Mouse (Mus musculus): ENCODE results near the gene Cul9. TPM values are rescaled to one million over a fixed set of nuclear protein-coding genes. Genes with fewer than 3 reads are reported as not detected.

Gene Cul9
- polyA plus RNA-seq, 1 experiment from 2014 or later, result 19.7 TPM

DNA sequence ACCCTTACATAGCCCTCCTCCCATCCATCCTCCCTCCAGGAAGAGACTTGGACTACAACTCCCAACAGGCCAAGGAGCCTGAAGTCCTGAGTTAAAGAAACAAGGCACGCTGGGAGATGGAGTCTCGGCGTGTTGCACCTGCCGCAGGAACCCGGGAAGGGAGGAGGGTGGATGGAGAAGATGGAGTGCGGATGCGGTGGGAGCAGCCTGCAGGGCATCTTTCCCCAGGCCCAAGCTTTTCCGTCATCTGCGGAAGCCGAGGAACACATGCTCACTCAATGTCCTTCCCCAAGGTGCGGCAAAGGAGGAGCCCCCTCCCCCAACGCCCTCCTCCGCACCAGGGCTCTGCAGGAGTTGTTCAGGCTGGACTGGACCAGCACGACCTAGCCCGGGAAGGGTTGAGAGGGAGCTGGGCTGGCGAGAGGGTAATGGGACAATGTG is 62.6 kb downstream of the Cul9 start:
- H3K36me3 ChIP-seq (ENCODE audit: control insufficient read depth, insufficient read depth, low read length), result peaks cover 13% of the 10 kb centered on the region
- no peaks in the 10 kb centered on the region for H3K9me3 ChIP-seq (ENCODE audit: control insufficient read depth, low read length)
- no peaks in the 10 kb centered on the region for H3K27me3 ChIP-seq (replicated peaks; ENCODE audit: control insufficient read depth, insufficient read depth, low read length)
- 2% methylated on average over 16 of the region's 16 CpGs for WGBS
- peak overlapping the region; percentile 45 for H3K4me3 ChIP-seq (ENCODE audit: low read length)
- H3K9ac ChIP-seq (ENCODE audit: low read depth, low read length), result peak overlapping the region; percentile 53
- no peak overlapping the region; the same call in 1 of the 2 replicates for H3K27ac ChIP-seq (ENCODE audit: low read depth, low read length)
- H3K4me2 ChIP-seq (ENCODE audit: low read length), result peak overlapping the region; percentile 60
- H3K4me1 ChIP-seq (ENCODE audit: control insufficient read depth, insufficient read depth, low read depth, low read length), result peaks cover 40% of the 10 kb centered on the region
- ATAC-seq, result peak; percentile 49

DNA sequence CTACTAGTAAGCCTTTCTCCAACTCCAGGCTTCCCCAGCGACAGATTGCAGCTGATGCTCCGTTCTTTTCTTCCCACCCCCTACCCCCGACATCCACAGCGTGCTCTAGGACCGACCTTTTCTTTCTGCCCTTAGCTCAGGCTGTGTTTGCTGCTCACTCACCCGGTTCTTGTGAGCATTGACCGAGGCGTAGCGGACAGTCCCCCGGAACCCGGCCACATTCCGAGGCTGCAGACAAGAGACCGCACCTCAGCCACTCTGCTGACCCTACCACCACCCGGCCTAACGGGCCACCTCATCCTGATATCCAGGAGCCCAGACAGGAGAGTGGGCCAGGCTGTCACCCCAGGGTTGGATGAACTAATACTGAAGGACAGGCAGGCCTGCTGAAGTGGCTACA is 68.9 kb downstream of the Cul9 start:
- no peaks in the 10 kb centered on the region for H3K27me3 ChIP-seq (replicated peaks; ENCODE audit: control insufficient read depth, insufficient read depth, low read length)
- no peak overlapping the region for H3K4me3 ChIP-seq (ENCODE audit: low read length)
- 74% methylated on average over 15 of the region's 15 CpGs for WGBS
- ATAC-seq, result no peak
- H3K27ac ChIP-seq (ENCODE audit: low read depth, low read length), result no peak overlapping the region
- H3K4me1 ChIP-seq (ENCODE audit: control insufficient read depth, insufficient read depth, low read depth, low read length), result no peaks in the 10 kb centered on the region
- no peak overlapping the region for H3K4me2 ChIP-seq (ENCODE audit: low read length)
- no peak overlapping the region for H3K9ac ChIP-seq (ENCODE audit: low read depth, low read length)
- H3K9me3 ChIP-seq (ENCODE audit: control insufficient read depth, low read length), result no peaks in the 10 kb centered on the region
- H3K36me3 ChIP-seq (ENCODE audit: control insufficient read depth, insufficient read depth, low read length), result peaks cover 39% of the 10 kb centered on the region

DNA sequence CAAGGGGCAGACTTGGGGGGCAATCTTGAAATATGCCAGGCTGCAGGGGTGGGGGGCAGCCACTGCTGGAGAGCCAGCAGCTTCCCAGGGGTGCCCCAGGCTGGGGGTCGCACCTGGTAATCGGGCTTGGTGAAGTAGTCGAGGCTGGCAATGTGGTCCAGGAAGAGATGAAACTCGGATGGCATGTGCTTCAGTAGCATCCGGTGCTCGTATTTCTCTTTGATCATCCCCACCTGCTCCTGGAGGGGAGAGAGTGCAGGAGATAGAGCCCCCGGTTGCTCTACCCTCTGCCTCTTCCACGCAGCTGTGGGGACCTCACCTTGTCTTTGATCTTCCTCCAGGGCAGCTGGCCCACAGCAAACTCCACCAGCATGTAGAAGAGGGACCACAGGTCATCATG is 69.6 kb downstream of the Cul9 start:
- H3K4me3 ChIP-seq (ENCODE audit: low read length), result no peak overlapping the region
- no peak overlapping the region for H3K9ac ChIP-seq (ENCODE audit: low read depth, low read length)
- no peaks in the 10 kb centered on the region for H3K9me3 ChIP-seq (ENCODE audit: control insufficient read depth, low read length)
- no peaks in the 10 kb centered on the region for H3K4me1 ChIP-seq (ENCODE audit: control insufficient read depth, insufficient read depth, low read depth, low read length)
- H3K27ac ChIP-seq (ENCODE audit: low read depth, low read length), result no peak overlapping the region
- no peaks in the 10 kb centered on the region for H3K27me3 ChIP-seq (replicated peaks; ENCODE audit: control insufficient read depth, insufficient read depth, low read length)
- WGBS, result 88% methylated on average over 8 of the region's 8 CpGs
- no peak overlapping the region for H3K4me2 ChIP-seq (ENCODE audit: low read length)
- no peak for ATAC-seq
- H3K36me3 ChIP-seq (ENCODE audit: control insufficient read depth, insufficient read depth, low read length), result peaks cover 39% of the 10 kb centered on the region

DNA sequence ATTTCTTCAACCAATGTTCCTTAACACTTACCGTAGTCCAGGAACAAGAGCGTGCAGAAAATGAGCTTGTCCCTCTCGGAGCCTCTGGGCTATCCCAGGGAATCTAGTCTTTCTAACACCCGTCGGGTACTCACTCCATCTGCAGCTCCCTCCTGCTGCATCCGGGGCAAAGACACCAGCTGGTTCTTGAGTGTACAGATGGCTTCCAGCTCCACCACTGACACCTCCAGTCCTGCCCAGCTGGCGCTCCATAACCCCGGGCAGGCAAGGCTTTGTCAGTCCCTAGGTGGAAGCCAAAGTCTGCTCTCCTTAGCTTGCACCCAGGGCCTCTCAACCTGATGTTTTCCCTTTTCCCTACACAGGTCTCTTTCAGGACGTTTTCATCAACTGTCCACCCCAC is 78.4 kb downstream of the Cul9 start:
- Histone ChIP-seq H3K4me1 (ENCODE audit: control insufficient read depth, insufficient read depth, low read depth, low read length) (no peaks in the 10 kb centered on the region), H3K27ac (ENCODE audit: low read depth, low read length) (no peak overlapping the region), H3K4me3 (ENCODE audit: low read length) (no peak overlapping the region), H3K4me2 (ENCODE audit: low read length) (no peak overlapping the region), H3K36me3 (ENCODE audit: control insufficient read depth, insufficient read depth, low read length) (peaks cover 50% of the 10 kb centered on the region), H3K9ac (ENCODE audit: low read depth, low read length) (no peak overlapping the region), H3K9me3 (ENCODE audit: control insufficient read depth, low read length) (no peaks in the 10 kb centered on the region), H3K27me3 (replicated peaks; ENCODE audit: control insufficient read depth, insufficient read depth, low read length) (no peaks in the 10 kb centered on the region)
- WGBS, result 59% methylated on average over 9 of the region's 9 CpGs
- ATAC-seq, result no peak

DNA sequence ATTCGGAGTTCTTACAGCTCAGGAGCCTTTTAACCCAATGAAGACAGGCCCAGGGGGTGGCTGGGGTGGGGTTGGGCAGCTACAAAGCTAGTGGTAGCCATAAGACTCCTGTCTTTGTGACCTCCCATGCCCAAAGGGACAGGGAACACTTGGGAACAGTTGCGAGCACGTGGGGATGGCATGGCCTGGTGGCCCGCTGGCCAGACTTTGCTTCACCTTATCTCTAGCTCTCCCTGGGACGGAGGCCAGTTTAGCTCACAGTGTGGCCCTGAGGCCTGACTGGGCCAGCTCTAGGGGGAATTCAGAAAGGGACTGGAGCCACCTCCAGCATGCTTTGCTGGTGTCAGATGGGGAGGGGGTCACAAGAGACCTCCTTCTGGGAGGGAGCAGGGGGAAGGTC is 84.0 kb downstream of the Cul9 start:
- Histone ChIP-seq H3K9me3 (ENCODE audit: control insufficient read depth, low read length) (no peaks in the 10 kb centered on the region), H3K36me3 (ENCODE audit: control insufficient read depth, insufficient read depth, low read length) (peaks cover 21% of the 10 kb centered on the region; the same call in 1 of the 2 replicates), H3K4me2 (ENCODE audit: low read length) (no peak overlapping the region), H3K9ac (ENCODE audit: low read depth, low read length) (no peak overlapping the region), H3K27ac (ENCODE audit: low read depth, low read length) (no peak overlapping the region), H3K27me3 (replicated peaks; ENCODE audit: control insufficient read depth, insufficient read depth, low read length) (no peaks in the 10 kb centered on the region), H3K4me3 (ENCODE audit: low read length) (no peak overlapping the region), H3K4me1 (ENCODE audit: control insufficient read depth, insufficient read depth, low read depth, low read length) (no peaks in the 10 kb centered on the region)
- WGBS, result 84% methylated on average over 5 of the region's 5 CpGs
- no peak for ATAC-seq

DNA sequence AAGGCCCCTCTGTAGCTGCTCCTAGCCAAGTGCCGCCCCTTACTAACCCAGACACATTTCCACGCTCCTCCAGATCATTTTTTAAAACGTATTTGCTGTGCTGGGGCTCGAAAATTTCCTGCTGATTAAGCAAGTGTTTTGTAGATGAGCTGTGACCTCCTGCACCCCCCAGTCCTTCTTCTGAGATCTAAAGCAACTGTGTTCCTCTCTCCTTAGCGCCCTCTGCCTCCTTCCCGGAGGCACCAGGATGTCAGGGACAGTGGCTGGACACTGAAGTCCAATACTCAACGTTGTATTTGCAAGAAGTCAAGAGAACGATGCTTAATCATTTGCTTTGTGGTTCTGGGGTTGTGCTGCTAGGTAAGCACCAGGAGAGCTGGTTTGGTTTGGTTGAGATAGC is 84.8 kb downstream of the Cul9 start:
- Histone ChIP-seq H3K9ac (ENCODE audit: low read depth, low read length) (0 out of 2 replicates have a peak overlapping the region, but pooled peaks have one; percentile 14), H3K4me2 (ENCODE audit: low read length) (peak overlapping the region; percentile 32), H3K36me3 (ENCODE audit: control insufficient read depth, insufficient read depth, low read length) (peaks cover 13% of the 10 kb centered on the region; the same call in 1 of the 2 replicates)

GRCm38 (mm10) chr17:46460673-46461072 is 85.5 kb downstream of the Cul9 start:
- peaks cover 10% of the 10 kb centered on the region; the same call in 1 of the 2 replicates for H3K36me3 ChIP-seq (ENCODE audit: control insufficient read depth, insufficient read depth, low read length)
- WGBS, result 4% methylated on average over 31 of the region's 32 CpGs
- no peak for ATAC-seq
- peaks cover 2% of the 10 kb centered on the region; the same call in 1 of the 2 replicates for H3K4me1 ChIP-seq (ENCODE audit: control insufficient read depth, insufficient read depth, low read depth, low read length)
- H3K9ac ChIP-seq (ENCODE audit: low read depth, low read length), result no peak overlapping the region
- 0 out of 2 replicates have a peak, but pooled peaks cover 2% of the 10 kb centered on the region for H3K27me3 ChIP-seq (replicated peaks; ENCODE audit: control insufficient read depth, insufficient read depth, low read length)
- H3K4me2 ChIP-seq (ENCODE audit: low read length), result peak overlapping the region; percentile 32
- no peaks in the 10 kb centered on the region for H3K9me3 ChIP-seq (ENCODE audit: control insufficient read depth, low read length)
- no peak overlapping the region for H3K27ac ChIP-seq (ENCODE audit: low read depth, low read length)
- H3K4me3 ChIP-seq (ENCODE audit: low read length), result peak overlapping the region; percentile 8; the same call in 1 of the 2 replicates

More for the DNA sequence above, 84.8 kb downstream of the Cul9 start:
- Histone ChIP-seq H3K27me3 (replicated peaks; ENCODE audit: control insufficient read depth, insufficient read depth, low read length) (0 out of 2 replicates have a peak, but pooled peaks cover 2% of the 10 kb centered on the region), H3K4me1 (ENCODE audit: control insufficient read depth, insufficient read depth, low read depth, low read length) (no peaks in the 10 kb centered on the region), H3K9me3 (ENCODE audit: control insufficient read depth, low read length) (no peaks in the 10 kb centered on the region), H3K4me3 (ENCODE audit: low read length) (0 out of 2 replicates have a peak overlapping the region, but pooled peaks have one; percentile 8), H3K27ac (ENCODE audit: low read depth, low read length) (no peak overlapping the region)
- 20% methylated on average over 8 of the region's 8 CpGs for WGBS
- no peak for ATAC-seq

GRCm38 (mm10) chr17:46458439-46458838 is 87.7 kb downstream of the Cul9 start:
- no peak for ATAC-seq
- H3K4me2 ChIP-seq (ENCODE audit: low read length), result no peak overlapping the region
- H3K4me1 ChIP-seq (ENCODE audit: control insufficient read depth, insufficient read depth, low read depth, low read length), result peaks cover 21% of the 10 kb centered on the region
- H3K9ac ChIP-seq (ENCODE audit: low read depth, low read length), result no peak overlapping the region
- H3K4me3 ChIP-seq (ENCODE audit: low read length), result no peak overlapping the region
- no peaks in the 10 kb centered on the region for H3K9me3 ChIP-seq (ENCODE audit: control insufficient read depth, low read length)
- H3K36me3 ChIP-seq (ENCODE audit: control insufficient read depth, insufficient read depth, low read length), result 0 out of 2 replicates have a peak, but pooled peaks cover 3% of the 10 kb centered on the region
- no peak overlapping the region for H3K27ac ChIP-seq (ENCODE audit: low read depth, low read length)
- H3K27me3 ChIP-seq (replicated peaks; ENCODE audit: control insufficient read depth, insufficient read depth, low read length), result 0 out of 2 replicates have a peak, but pooled peaks cover 2% of the 10 kb centered on the region
- WGBS, result 48% methylated on average over 3 of the region's 3 CpGs

DNA sequence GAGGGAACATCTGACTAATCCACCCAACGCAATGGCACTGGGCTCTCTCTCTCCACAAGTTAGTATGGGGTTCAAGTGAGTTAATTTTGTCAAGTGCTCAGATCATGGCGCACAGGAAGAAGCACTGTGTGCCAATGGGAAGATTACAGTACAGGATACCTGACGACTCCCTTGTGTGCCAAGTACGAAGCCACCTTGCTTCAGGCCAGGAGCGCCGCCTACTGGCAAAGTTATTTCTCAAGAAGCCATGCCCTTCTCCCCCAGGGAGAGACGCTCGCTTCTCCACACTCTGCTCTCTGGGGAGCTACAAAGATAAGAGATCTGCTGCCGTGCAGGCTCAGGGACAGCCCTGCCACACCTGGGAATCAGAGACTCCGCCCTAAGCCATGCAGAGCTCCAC is 88.4 kb downstream of the Cul9 start:
- no peak overlapping the region for H3K4me3 ChIP-seq (ENCODE audit: low read length)
- WGBS, result 18% methylated on average over 10 of the region's 10 CpGs
- ATAC-seq, result no peak
- H3K27me3 ChIP-seq (replicated peaks; ENCODE audit: control insufficient read depth, insufficient read depth, low read length), result 0 out of 2 replicates have a peak, but pooled peaks cover 2% of the 10 kb centered on the region
- peaks cover 21% of the 10 kb centered on the region for H3K4me1 ChIP-seq (ENCODE audit: control insufficient read depth, insufficient read depth, low read depth, low read length)
- no peaks in the 10 kb centered on the region for H3K9me3 ChIP-seq (ENCODE audit: control insufficient read depth, low read length)
- 0 out of 2 replicates have a peak, but pooled peaks cover 3% of the 10 kb centered on the region for H3K36me3 ChIP-seq (ENCODE audit: control insufficient read depth, insufficient read depth, low read length)
- H3K9ac ChIP-seq (ENCODE audit: low read depth, low read length), result no peak overlapping the region
- no peak overlapping the region for H3K4me2 ChIP-seq (ENCODE audit: low read length)
- H3K27ac ChIP-seq (ENCODE audit: low read depth, low read length), result no peak overlapping the region
